Mouse (Mus musculus) olfactory bulb, adult 2 months (tissue): ENCODE measurements at regions not wholly inside any gene's neighbourhood (a gene's known extent, or its start where the extent isn't known, plus 50 kb on each side); places are given as distances from the start of the nearest gene placed in this dataset.

ENCODE experiments used
- CTCF ChIP-seq: fragments of 200-500 bp; IDR thresholded peaks from 2 replicates; pipeline ENCODE4 v1.5.1; 2012; ENCODE audit warnings: low read depth, mild to moderate bottlenecking, low read length, moderate library complexity; ENCODE audit not compliant: insufficient read depth
- POLR2A ChIP-seq: fragments of 200-500 bp; IDR thresholded peaks from 2 replicates; pipeline ENCODE4 v1.6.1; 2012; ENCODE audit warnings: mild to moderate bottlenecking, low read depth, low read length, moderate library complexity; ENCODE audit not compliant: insufficient read depth

GRCm38 (mm10) chr8:8328010-8328666 lies 332.9 kb downstream of the Efnb2 start:
- TF ChIP-seq CTCF (no peak), POLR2A (no peak)
